Mouse (Mus musculus) intestine, embryonic 16.5 days (tissue): Measurements from ENCODE around the gene Me1. TPM values are rescaled to one million over a fixed set of nuclear protein-coding genes. Genes with fewer than 3 reads are reported as not detected.

Experiments used
- ATAC-seq: fragments of 200-750 bp; cut with Nextera tagmentation; 2 replicates; pipeline ENCODE4 v1.8.0; 2017; ENCODE audit warnings: moderate TSS enrichment, moderate library complexity
- H3K27ac ChIP-seq: fragments of 300-500 bp; sonication (generic); 2 replicates; pipeline ENCODE4 v1.5.1; 2014; ENCODE audit warnings: mild to moderate bottlenecking, low read length
- H3K27me3 ChIP-seq: fragments of 300-500 bp; sonication (generic); replicated peaks from 2 replicates; pipeline ENCODE4 v1.6.1; 2014; ENCODE audit warnings: low read length, control low read depth, mixed read lengths; ENCODE audit not compliant: control insufficient read depth, insufficient read depth
- H3K36me3 ChIP-seq: fragments of 300-500 bp; sonication (generic); 2 replicates; pipeline ENCODE4 v1.6.1; 2014; ENCODE audit warnings: low read length, control low read depth; ENCODE audit not compliant: control insufficient read depth, insufficient read depth
- H3K4me1 ChIP-seq: fragments of 300-500 bp; sonication (generic); 2 replicates; pipeline ENCODE4 v1.6.1; 2014; ENCODE audit warnings: low read length, control low read depth, mixed read lengths; ENCODE audit not compliant: control insufficient read depth, insufficient read depth
- H3K4me2 ChIP-seq: fragments of 300-500 bp; sonication (generic); 2 replicates; pipeline ENCODE4 v1.6.1; 2014; ENCODE audit warnings: low read depth, low read length, control low read depth
- H3K4me3 ChIP-seq: fragments of 300-500 bp; sonication (generic); 2 replicates; pipeline ENCODE4 v1.5.1; 2014; ENCODE audit warnings: mild to moderate bottlenecking, low read length
- H3K9ac ChIP-seq: fragments of 300-500 bp; sonication (generic); 2 replicates; pipeline ENCODE4 v1.6.1; 2014; ENCODE audit warnings: low read depth, low read length
- H3K9me3 ChIP-seq: fragments of 300-500 bp; sonication (generic); 2 replicates; pipeline ENCODE4 v1.6.1; 2016; ENCODE audit warnings: low read length, control low read depth; ENCODE audit not compliant: control insufficient read depth
- WGBS: fragments of 180-500 bp; shearing (Covaris S2); extraction: QIAGEN DNeasy Blood & Tissue Kit; methylation state at CpG from one replicate; pipeline ENCODE4 v1.1.7; 2014; 5-methylcytosine and 5-hydroxymethylcytosine counted together
- polyA plus RNA-seq: library from polyadenylated mRNA; unstranded; fragments of >200 nt; fragmentation: Nextera tagmentation; extraction: Ambion mirVana; gene quantifications from 2 replicates; pipeline ENCODE4 v1.2.1, GENCODE M21; 2015

Gene Me1
- polyA plus RNA-seq, 1 experiment from 2014 or later: 23.5 TPM

- WGBS: 39% methylated on average over 2 of the region's 2 CpGs
- Histone ChIP-seq H3K27me3 (no peaks in the 10 kb centered on the region), H3K9me3 (no peaks in the 10 kb centered on the region)
These were observed 20.8 kb upstream of the Me1 start for GRCm38 (mm10) chr9:86716540-86716939.

GRCm38 (mm10) chr9:86714089-86714488, 18.3 kb upstream of the Me1 start:
- no peaks in the 10 kb centered on the region for H3K4me1 ChIP-seq

More at GRCm38 (mm10) chr9:86716540-86716939, 20.8 kb upstream of the Me1 start:
- no peak overlapping the region for H3K27ac ChIP-seq
- no peak overlapping the region for H3K4me2 ChIP-seq
- no peak overlapping the region for H3K4me3 ChIP-seq
- ATAC-seq: no peak
- H3K4me1 ChIP-seq: no peaks in the 10 kb centered on the region
- no peak overlapping the region for H3K9ac ChIP-seq
- H3K36me3 ChIP-seq: no peaks in the 10 kb centered on the region

GRCm38 (mm10) chr9:86712648-86713047, 16.9 kb upstream of the Me1 start:
- H3K27ac ChIP-seq: no peak overlapping the region
- no peak overlapping the region for H3K4me2 ChIP-seq
- no peak for ATAC-seq
- 65% methylated on average over 2 of the region's 2 CpGs for WGBS
- no peaks in the 10 kb centered on the region for H3K9me3 ChIP-seq
- H3K36me3 ChIP-seq: no peaks in the 10 kb centered on the region
- no peaks in the 10 kb centered on the region for H3K27me3 ChIP-seq
- no peaks in the 10 kb centered on the region for H3K4me1 ChIP-seq
- H3K4me3 ChIP-seq: no peak overlapping the region
- no peak overlapping the region for H3K9ac ChIP-seq

More at GRCm38 (mm10) chr9:86714089-86714488, 18.3 kb upstream of the Me1 start:
- Histone ChIP-seq H3K4me2 (no peak overlapping the region), H3K9ac (no peak overlapping the region), H3K27ac (no peak overlapping the region), H3K9me3 (no peaks in the 10 kb centered on the region), H3K27me3 (no peaks in the 10 kb centered on the region), H3K4me3 (no peak overlapping the region), H3K36me3 (no peaks in the 10 kb centered on the region)
- no peak for ATAC-seq
- 81% methylated on average over 3 of the region's 3 CpGs for WGBS

- Histone ChIP-seq H3K4me2 (no peak overlapping the region), H3K4me1 (no peaks in the 10 kb centered on the region), H3K27me3 (no peaks in the 10 kb centered on the region), H3K4me3 (no peak overlapping the region), H3K9ac (no peak overlapping the region), H3K9me3 (no peaks in the 10 kb centered on the region), H3K36me3 (no peaks in the 10 kb centered on the region), H3K27ac (no peak overlapping the region)
- 79% methylated on average over 2 of the region's 2 CpGs for WGBS
- no peak for ATAC-seq
These were observed 14.4 kb upstream of the Me1 start for GRCm38 (mm10) chr9:86710091-86710634.

- no peaks in the 10 kb centered on the region for H3K9me3 ChIP-seq
- WGBS: 59% methylated on average over 6 of the region's 6 CpGs
- H3K36me3 ChIP-seq: no peaks in the 10 kb centered on the region
- H3K27me3 ChIP-seq: no peaks in the 10 kb centered on the region
- H3K4me2 ChIP-seq: no peak overlapping the region
- ATAC-seq: no peak
- H3K4me1 ChIP-seq: no peaks in the 10 kb centered on the region
- no peak overlapping the region for H3K4me3 ChIP-seq
- no peak overlapping the region for H3K27ac ChIP-seq
- no peak overlapping the region for H3K9ac ChIP-seq
These were observed 13.2 kb upstream of the Me1 start for GRCm38 (mm10) chr9:86708921-86709320.

GRCm38 (mm10) chr9:86707431-86707830, 11.7 kb upstream of the Me1 start:
- no peaks in the 10 kb centered on the region for H3K9me3 ChIP-seq
- no peak overlapping the region for H3K4me2 ChIP-seq
- H3K4me3 ChIP-seq: no peak overlapping the region
- ATAC-seq: no peak
- H3K4me1 ChIP-seq: no peaks in the 10 kb centered on the region
- no peaks in the 10 kb centered on the region for H3K36me3 ChIP-seq
- H3K27ac ChIP-seq: no peak overlapping the region
- no peaks in the 10 kb centered on the region for H3K27me3 ChIP-seq
- H3K9ac ChIP-seq: no peak overlapping the region
- WGBS: 50% methylated on average over 1 of the region's 1 CpGs

GRCm38 (mm10) chr9:86701844-86702243, 6.1 kb upstream of the Me1 start:
- 12% methylated on average over 2 of the region's 2 CpGs for WGBS
- ATAC-seq: peak; percentile 61
- Histone ChIP-seq H3K27ac (no peak overlapping the region), H3K9me3 (no peaks in the 10 kb centered on the region), H3K36me3 (no peaks in the 10 kb centered on the region), H3K4me2 (no peak overlapping the region), H3K9ac (no peak overlapping the region), H3K27me3 (no peaks in the 10 kb centered on the region), H3K4me3 (no peak overlapping the region), H3K4me1 (peaks cover 5% of the 10 kb centered on the region; the same call in 1 of the 2 replicates)

GRCm38 (mm10) chr9:86701264-86701663, 5.5 kb upstream of the Me1 start:
- Histone ChIP-seq H3K36me3 (no peaks in the 10 kb centered on the region), H3K27ac (no peak overlapping the region), H3K9ac (no peak overlapping the region), H3K27me3 (no peaks in the 10 kb centered on the region), H3K4me3 (no peak overlapping the region), H3K4me1 (peaks cover 5% of the 10 kb centered on the region; the same call in 1 of the 2 replicates), H3K9me3 (no peaks in the 10 kb centered on the region), H3K4me2 (no peak overlapping the region)
- 36% methylated on average over 5 of the region's 5 CpGs for WGBS
- peak; percentile 37 for ATAC-seq

- H3K27ac ChIP-seq: peak overlapping the region; percentile 18; the same call in 1 of the 2 replicates
These were observed 445 bp downstream of the Me1 start for GRCm38 (mm10) chr9:86695199-86695817.

More at GRCm38 (mm10) chr9:86695199-86695817, 445 bp downstream of the Me1 start:
- Histone ChIP-seq H3K4me2 (peak overlapping the region; percentile 93), H3K36me3 (no peaks in the 10 kb centered on the region), H3K27me3 (no peaks in the 10 kb centered on the region), H3K9me3 (no peaks in the 10 kb centered on the region), H3K4me3 (peak overlapping the region; percentile 76), H3K4me1 (0 out of 2 replicates have a peak, but pooled peaks cover 3% of the 10 kb centered on the region), H3K9ac (peak overlapping the region; percentile 87)
- ATAC-seq: peak; percentile 50
- under 1% methylated on average over 55 of the region's 56 CpGs for whole genome bisulfite sequencing
